Mouse (Mus musculus): ENCODE data around the gene Evpl.

Gene Evpl

GRCm38 (mm10) chr11:116171959-116172358 lies 65.9 kb downstream of the Evpl start:
- no peak for DNase-seq (ENCODE audit: low spot score)
